Mouse (Mus musculus): Measurements from ENCODE around the gene Btbd3.

- TF ChIP-seq GATA1 (IDR thresholded peaks at IDR 0.05; ENCODE audit: borderline replicate concordance, low read length) (no peak), CTCF (IDR thresholded peaks at IDR 0.05; ENCODE audit: low read depth, low read length) (no peak), TAL1 (conservative IDR thresholded peaks at IDR 0.05; ENCODE audit: low read depth, low read length) (no peak)
These were observed 11.6 kb downstream of the Btbd3 start for GRCm38 (mm10) chr2:138267852-138268513.

Data from G1E (cell line).